Mouse (Mus musculus) CD4-positive helper T cell, adult 2 months (primary cell): ENCODE data around the gene Zfp57.
A peak's percentile ranks its signal among the peaks of the same experiment; 100 is the strongest.
"Not testable (repeated sequence)": the region's sequence is repeated elsewhere in the genome, so short reads cannot be mapped to it uniquely, and the experiment has no call there.

Experiments used
- DNase-seq: peaks from one replicate; pipeline ENCODE4 v3.0.0-alpha.2; 2012; ENCODE audit warnings: low read depth, missing footprints, low spot score

Zfp57 gene

DNA sequence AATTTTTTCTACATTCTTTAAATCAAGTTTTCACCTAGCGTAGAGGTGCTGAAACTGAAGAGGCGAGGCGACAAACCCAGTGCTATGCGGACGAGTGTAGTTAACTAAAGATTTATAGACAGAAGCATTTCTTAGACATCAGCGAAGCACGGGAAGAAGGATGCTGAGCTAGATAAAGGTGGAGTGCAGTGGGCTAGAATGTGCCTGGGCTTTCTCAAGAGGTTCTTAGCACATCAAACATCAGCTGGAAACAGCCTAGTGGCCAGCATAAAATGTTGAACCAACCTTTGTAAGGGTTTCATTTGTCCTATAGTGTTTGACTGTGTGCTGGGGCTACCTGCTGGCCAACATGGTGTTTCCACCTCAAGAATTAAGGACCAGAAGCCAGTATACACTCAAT lies at the start of gene Zfp57:
Gene Zfp57, plus strand, starts transcription at position 301 of the 400 bp plus-strand sequence.
- no peak for DNase-seq

- no peak for DNase-seq
Measured at GRCm38 (mm10) chr17:36952631-36953030, 48.3 kb upstream of the Zfp57 start.

GRCm38 (mm10) chr17:36953062-36953461 lies 47.9 kb upstream of the Zfp57 start:
- DNase-seq = no peak

DNA sequence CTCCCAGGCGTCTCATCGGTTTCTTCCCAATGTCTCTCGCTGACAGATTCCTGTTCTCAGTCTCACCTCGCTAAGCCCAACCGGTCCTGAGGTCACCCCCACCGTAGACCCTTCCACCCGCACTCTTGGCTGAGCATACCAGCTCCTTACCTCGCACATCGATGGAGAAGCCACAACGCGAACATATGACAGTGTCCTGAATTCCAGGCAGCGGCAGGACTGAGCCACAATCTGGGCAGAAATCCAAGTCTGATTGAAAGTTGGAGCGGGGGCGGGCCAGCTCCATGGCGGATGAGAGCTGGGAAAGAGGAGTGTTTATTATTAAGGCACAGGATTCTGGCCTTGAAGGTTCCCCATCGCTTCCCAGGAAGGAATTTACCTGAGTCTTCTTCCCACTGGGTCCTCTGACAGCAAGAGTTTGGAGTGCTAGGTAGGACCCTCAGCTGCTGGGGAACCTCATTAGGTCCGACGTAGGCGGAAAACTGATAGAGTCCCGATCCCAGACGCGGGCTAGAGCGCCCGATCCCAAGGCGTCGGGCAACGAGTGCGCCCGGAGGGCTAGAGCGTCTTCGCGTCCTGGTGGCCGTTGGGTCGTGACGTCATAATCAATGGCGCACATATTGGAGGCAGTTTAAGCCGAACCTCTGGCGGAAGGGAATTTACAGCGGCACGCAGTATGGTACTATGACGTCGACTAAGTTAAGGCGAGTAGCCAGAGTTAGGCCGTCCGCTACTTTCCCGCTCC lies 42.8 kb upstream of the Zfp57 start, which contains the start of the genes Znrd1 and Znrd1as:
Gene Znrd1, minus strand, starts transcription at position 561 of the 745 bp plus-strand sequence.
Gene Znrd1as, plus strand, starts transcription at position 594 of the 745 bp plus-strand sequence.
- peak; percentile 93 for DNase-seq

- no peak for DNase-seq
Measured at GRCm38 (mm10) chr17:36958884-36959283, 42.1 kb upstream of the Zfp57 start.

GRCm38 (mm10) chr17:36961125-36961524 lies 39.8 kb upstream of the Zfp57 start:
- DNase-seq = no peak

GRCm38 (mm10) chr17:36966875-36967274 lies 34.1 kb upstream of the Zfp57 start:
- DNase-seq = no peak

DNA sequence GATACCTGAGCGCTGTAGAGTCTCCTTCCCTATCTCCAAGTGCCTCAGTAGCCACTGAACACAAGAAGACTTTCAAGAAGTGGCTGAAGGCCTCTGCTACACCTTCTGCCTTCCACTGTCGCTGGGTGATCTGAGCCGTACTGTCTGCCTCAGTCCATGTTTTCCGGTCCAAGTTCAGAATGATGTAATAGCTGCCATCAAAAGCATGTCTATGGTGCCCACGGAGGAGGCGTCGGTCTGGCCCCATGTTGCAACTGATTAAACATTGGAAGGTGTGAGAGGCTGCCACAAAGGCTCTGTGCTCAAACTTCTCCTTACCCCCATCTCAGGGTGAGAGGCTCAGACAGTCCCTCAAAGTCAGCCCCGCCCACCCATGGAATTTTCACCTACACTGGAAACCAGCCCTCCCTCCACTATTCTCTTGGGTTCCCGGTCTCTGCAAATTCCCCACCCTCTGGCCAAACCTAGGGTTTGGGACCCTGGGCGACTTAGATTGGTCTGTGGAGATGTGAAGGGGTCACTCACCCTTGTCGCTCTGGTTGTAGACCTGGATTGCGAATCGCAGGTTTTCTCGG lies 30.6 kb upstream of the Zfp57 start:
- no peak for DNase-seq

DNA sequence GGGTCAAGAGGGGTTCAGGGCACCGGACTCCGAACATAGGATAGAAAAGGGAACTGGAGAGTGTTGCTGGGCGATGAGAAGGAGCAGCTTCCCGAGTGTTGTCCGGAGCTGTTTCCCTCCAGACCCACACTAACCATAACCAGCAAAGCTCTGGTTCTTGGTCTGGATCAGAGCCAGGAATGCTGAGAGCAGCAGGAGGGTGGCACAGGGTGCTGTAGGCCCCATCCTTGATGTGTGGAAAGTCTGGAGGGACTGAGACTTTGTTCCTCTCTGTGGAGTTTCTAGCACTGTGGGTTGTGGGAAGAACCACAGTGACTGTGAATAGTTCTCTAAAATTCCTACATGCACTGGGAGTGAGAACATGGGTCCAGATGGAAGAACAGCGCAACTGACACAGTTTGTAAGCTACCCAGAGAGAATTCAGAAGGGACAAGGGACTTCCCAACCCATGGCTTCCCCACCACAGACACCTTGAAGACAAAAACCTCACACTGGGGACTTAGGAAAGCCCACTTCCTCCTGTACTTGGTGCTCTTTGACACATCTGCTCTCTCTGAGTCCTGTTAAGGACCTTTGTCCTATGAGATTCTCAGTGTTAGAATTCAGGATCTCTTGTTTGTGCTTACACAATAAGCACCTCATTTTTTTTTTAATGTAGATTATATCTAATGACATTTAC lies 29.7 kb upstream of the Zfp57 start:
- DNase-seq = peak; percentile 54

DNA sequence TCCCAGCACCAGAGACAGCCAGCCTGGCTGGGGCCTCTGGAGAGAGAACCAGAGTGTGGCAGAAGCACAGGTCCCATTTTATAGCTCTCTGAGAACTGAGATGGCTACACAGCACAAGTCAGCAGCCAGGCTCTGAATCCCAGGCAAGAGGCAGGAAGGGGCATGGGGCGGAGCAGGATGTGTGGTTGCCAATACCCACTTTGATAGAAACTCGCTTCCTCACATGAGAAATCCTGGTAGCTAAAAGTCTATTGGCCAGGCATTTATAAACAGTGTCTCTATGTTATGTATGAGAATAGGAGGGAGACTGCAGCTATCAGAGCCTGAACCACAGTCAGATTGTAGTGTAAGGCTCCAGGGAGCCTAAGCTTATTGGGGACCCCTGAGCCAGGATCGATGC lies 28.2 kb upstream of the Zfp57 start:
- DNase-seq = peak; percentile 62

DNA sequence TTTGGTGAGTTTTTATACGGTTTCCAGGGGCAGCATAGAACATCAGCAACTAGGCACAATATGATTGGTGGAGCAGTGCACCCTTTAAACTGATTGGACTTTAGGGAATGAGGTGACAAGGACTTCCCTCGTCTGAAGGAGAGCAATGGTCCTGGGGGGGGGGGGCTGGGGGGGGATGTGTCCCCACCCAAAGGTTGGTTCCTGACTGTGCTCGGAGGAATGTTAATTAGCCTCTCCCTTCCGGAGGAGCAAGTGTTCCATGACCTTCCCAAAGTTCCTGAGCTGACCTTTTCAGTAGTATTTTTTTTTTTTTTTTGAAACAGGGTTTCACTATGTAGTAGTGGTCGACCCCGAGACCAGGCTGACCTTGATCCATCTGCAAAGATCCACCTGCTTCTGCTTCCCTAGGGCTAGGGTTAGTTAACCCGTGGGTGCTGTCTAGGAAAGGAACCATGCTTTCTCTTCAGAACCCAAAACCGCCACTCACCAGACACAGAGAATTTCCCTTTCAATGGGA lies 27.6 kb upstream of the Zfp57 start:
- DNase-seq = no peak

DNA sequence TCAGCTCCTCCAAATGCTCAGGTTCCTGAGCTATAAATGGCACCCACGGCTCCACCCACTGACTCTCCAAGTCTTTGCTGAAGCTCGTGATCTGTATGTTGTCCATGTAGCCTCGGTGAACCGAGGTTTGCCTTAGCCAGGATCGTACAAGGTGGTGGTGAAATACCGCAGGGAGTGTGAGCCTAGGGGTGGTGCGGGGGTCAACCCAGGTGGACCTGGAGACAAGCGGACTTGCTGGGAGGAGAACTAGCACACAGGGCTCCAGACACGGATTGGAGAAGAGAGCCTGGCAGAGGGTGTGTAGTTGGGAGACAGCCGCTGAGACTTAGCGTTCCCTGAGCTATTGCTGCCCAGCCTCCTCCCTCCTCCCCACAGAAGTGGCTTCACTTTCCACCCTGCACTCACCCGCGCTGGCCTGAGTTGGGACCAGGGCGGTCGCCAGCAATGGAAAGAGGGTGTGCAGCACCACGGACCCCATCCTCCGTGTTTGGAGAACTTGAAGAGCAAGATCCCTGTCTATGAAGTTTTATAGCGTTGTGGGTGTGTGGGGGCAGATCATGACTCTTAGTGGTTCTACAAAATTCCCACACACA lies 19.6 kb upstream of the Zfp57 start, which contains the start of gene 2410137M14Rik:
Gene 2410137M14Rik, minus strand, starts transcription at position 17 of the 593 bp plus-strand sequence.
- DNase-seq = no peak

DNA sequence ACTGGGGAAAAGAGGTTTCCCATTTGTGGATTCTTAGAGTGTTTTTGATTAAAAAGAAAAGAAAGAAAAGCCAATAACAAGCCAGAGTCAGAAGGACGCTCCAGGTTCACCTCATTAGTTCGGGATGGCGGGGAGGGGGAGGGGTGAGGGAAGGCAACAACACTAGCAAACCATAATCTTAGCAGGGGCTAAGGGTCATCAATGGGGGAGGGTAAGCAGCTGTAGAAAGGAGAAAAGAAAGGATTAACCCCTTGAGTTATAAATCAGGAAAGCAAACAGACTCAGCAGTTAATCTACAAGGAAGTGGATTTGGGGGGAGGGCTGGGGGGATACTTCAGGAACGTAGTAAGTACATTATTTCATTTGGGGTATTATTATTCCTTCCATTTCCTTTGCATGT lies 19.1 kb upstream of the Zfp57 start:
- DNase-seq = no peak

DNA sequence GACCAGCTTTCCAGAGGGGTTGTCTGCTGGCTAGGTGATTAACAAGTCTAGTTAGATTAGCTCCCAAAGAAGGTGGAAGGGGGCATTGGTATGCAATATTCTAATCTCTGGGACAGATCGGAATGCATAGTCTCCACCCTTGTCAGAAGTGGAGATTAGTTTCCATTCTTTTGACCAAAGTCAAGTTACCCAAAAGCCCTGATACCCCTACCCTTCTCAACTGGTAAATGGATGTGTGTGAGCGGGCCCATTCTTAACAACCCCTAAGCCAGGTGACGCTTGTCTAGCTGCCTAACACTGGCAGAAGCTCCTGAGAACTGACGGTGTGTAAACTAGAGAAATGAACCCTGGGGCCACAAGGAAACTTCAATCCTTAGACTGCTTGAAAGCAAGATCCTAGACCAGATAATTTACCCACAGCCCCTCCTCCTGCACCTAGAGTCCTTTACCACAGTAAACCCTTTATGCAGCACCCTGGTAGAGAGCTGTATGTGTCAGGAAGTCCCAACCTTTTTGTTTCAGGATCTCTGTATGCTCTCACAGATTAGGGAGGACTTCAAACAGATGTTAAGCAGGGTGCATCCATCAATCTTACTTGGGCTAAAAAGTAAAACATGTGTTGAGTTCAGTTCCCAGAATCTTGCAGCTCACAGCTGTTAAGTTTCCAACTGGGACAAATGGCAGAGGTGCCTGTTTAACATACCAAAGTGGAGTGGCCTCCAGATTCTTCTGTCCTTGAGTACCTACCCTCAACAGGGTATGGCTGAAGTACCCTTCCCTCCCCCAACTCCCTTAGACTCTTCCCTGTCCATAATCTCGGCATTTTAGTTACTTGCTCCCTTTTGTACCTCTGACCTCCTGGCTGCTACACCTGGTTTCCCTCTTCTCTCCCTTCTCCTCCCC lies 18.5 kb upstream of the Zfp57 start:
- DNase-seq = peak; percentile 69

GRCm38 (mm10) chr17:36988475-36988874 lies 12.5 kb upstream of the Zfp57 start:
- no peak for DNase-seq

DNA sequence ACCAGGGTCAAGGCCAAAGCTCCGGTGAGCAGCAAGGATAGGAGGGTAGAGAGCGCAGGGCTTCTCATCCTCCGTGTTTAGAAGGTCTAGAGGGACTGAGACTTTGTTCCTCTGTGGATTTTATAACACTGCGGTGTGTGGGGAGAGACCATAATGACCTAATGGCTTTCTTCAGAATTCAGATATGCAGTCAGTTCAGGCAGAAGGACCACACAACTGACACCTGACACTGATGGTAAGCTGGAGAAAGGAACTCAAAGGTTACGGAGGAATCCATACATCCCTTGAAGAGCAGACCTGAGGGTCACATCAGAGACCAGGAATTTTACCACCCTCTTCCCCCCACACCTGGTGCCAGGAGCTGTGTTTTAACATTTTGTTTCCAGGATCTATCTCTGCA lies 11.5 kb upstream of the Zfp57 start, which contains the start of gene H2-M5:
Gene H2-M5, minus strand, starts transcription at position 101 of the 400 bp plus-strand sequence.
- no peak for DNase-seq

DNA sequence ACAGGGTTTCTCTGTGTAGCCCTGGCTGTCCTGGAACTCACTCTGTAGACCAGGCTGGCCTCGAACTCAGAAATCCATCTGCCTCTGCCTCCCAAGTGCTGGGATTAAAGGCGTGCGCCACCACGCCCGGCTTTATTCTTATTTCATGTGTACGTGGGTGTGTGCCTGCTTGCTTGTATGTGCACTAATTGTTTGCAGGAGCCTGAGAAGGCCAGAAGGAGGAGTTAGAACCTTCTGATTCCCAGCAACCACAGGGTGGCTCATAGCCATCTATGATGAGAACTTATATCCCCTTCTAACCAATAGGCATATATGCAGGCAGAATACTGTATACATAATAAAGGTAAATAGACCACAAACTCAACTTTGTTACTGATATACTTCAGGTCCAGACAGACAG lies 10.3 kb upstream of the Zfp57 start:
- DNase-seq = not testable (repeated sequence)

DNA sequence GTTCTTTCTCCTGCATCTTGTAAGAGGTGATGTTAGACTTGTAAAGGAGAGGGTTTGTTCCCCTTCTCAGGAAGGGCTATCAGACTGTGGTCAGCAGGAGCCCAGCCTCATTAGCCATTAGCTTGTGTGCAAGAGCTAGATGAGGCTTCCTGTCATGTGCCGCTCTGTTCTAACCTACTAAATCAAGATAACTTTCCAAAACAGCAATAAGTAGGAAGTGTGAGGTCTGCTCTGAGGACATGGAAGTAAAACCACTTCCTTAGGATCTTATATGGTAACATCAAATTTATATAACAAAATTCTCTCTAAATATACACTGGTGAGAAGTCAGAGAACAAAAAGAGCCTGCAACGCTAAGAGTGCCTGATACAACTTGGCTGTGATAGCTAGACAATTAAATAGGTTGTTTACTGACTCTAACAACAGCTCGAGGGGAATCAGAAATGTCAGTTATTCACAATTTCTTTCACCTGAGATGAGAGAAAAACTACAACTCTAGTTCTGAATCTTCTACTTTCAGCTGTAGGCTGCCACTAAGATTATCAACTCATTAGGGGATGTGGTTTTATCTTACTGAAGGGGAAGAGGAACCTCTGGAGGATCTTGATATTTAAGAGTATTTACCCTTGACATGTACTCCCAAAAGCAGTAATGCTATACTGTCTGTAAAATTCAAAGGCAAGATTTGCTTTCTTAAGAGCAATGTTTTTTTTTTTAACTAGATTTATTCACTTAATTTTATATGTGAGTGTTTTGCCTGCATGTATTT lies 8.4 kb upstream of the Zfp57 start:
- DNase-seq = peak; percentile 48

DNA sequence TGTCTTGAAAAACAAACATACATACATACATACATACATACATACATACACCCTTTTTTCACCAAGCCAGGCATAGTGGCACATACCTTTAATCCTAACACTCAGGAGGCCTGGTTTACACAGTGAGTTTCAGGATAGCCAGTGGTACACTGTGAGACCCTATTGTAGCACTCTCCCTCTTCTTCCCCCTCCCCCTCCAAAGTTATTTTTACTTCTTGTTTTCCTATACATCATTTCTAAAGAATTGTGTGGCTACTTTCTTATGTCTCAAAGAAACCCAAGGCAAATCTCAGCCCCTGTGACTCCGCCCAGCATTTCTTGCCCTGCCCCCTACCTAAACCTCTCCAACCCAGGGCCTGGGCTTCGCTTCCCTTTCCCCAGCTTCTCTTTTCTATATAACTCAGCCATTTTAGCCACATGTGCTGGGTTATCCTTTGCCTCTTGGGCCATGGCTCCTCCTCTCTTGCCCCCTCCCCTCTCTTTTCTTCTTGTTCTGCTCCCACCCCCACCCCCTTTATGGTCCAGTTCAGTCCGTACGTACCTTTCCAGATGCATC lies 7.1 kb upstream of the Zfp57 start:
- no peak for DNase-seq

GRCm38 (mm10) chr17:36994528-36994927 lies 6.4 kb upstream of the Zfp57 start:
- no peak for DNase-seq
